Mouse (Mus musculus): ENCODE results near the gene Gm8122.
"Not testable (repeated sequence)": the region's sequence is repeated elsewhere in the genome, so short reads cannot be mapped to it uniquely, and the experiment has no call there.

- not testable (repeated sequence) for TF ChIP-seq CTCF (IDR thresholded peaks at IDR 0.05; ENCODE audit: extremely low read depth, insufficient read length, insufficient replicate concordance, low read depth, low read length); POLR2A (IDR thresholded peaks at IDR 0.05; ENCODE audit: low read depth, low read length)
These were observed 33.5 kb upstream of the Gm8122 start for GRCm38 (mm10) chr14:43268521-43269084.

All from small intestine, adult 2 months (tissue).